Mouse (Mus musculus): ENCODE data around the gene Fam129b. TPM values are rescaled to one million over a fixed set of nuclear protein-coding genes. Genes with fewer than 3 reads are reported as not detected.
A peak's percentile ranks its signal among the peaks of the same experiment; 100 is the strongest.

Fam129b gene
- polyA plus RNA-seq, 1 experiment from 2014 or later = 56.2 TPM

GRCm38 (mm10) chr2:32927624-32928234 is 51.8 kb downstream of the Fam129b start:
- no peak; the same call in 1 of the 2 replicates for ATAC-seq (ENCODE audit: low FRiP score, low TSS enrichment)
- Histone ChIP-seq H3K27me3 (ENCODE audit: insufficient read depth, low read length) (no peaks in the 10 kb centered on the region), H3K27ac (ENCODE audit: low read length) (no peak overlapping the region), H3K9ac (replicated peaks; ENCODE audit: low read length) (no peak overlapping the region), H3K4me1 (ENCODE audit: insufficient read depth, low read length) (no peaks in the 10 kb centered on the region), H3K4me3 (ENCODE audit: low read length) (no peak overlapping the region), H3K9me3 (ENCODE audit: low read length) (no peaks in the 10 kb centered on the region), H3K36me3 (ENCODE audit: insufficient read depth, low read length) (peaks cover 23% of the 10 kb centered on the region), H3K4me2 (replicated peaks; ENCODE audit: low read depth, low read length) (no peak overlapping the region)
- WGBS = 71% methylated on average over 15 of the region's 15 CpGs

DNA sequence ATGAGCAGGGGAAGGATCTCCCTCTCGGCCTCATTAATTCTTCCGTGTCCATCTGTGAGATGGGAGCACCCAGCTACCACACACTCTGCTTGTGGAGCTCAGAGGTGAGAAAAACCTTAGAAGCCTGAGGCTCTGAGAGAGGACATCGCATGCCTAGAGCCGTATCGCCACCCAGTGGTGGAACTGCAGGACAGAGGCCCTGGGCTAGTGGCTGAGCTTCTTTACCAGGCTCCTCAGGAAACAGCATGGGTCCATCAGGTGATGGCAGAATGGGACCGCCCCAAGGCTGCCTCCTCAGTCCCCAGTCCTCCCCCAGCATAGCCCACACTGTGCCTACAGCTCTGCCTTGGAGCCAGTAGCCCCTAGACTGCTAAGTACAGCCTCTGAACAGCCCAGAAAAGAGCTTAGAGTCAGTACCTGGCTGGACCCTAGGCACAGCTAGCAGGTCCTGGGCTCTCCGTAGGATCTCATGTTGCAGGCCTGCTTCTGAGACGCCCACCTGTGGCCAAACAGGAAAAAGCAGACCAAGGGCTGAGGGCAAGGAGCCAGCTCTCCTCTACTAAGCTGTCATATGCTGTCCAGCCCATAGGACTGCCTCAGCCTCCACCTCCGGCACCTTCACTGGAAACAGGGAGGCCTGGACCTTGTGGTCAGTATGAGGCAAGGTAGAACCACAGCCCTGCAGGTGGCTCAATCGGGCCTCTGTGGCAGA is 52.5 kb downstream of the Fam129b start:
- H3K9ac ChIP-seq (replicated peaks; ENCODE audit: low read length) = no peak overlapping the region
- no peaks in the 10 kb centered on the region for H3K27me3 ChIP-seq (ENCODE audit: insufficient read depth, low read length)
- H3K4me3 ChIP-seq (ENCODE audit: low read length) = no peak overlapping the region
- H3K4me2 ChIP-seq (replicated peaks; ENCODE audit: low read depth, low read length) = no peak overlapping the region
- no peaks in the 10 kb centered on the region for H3K4me1 ChIP-seq (ENCODE audit: insufficient read depth, low read length)
- H3K27ac ChIP-seq (ENCODE audit: low read length) = no peak overlapping the region
- peak; percentile 77 for ATAC-seq (ENCODE audit: low FRiP score, low TSS enrichment)
- peaks cover 17% of the 10 kb centered on the region for H3K36me3 ChIP-seq (ENCODE audit: insufficient read depth, low read length)
- no peaks in the 10 kb centered on the region for H3K9me3 ChIP-seq (ENCODE audit: low read length)
- WGBS = 32% methylated on average over 10 of the region's 10 CpGs

DNA sequence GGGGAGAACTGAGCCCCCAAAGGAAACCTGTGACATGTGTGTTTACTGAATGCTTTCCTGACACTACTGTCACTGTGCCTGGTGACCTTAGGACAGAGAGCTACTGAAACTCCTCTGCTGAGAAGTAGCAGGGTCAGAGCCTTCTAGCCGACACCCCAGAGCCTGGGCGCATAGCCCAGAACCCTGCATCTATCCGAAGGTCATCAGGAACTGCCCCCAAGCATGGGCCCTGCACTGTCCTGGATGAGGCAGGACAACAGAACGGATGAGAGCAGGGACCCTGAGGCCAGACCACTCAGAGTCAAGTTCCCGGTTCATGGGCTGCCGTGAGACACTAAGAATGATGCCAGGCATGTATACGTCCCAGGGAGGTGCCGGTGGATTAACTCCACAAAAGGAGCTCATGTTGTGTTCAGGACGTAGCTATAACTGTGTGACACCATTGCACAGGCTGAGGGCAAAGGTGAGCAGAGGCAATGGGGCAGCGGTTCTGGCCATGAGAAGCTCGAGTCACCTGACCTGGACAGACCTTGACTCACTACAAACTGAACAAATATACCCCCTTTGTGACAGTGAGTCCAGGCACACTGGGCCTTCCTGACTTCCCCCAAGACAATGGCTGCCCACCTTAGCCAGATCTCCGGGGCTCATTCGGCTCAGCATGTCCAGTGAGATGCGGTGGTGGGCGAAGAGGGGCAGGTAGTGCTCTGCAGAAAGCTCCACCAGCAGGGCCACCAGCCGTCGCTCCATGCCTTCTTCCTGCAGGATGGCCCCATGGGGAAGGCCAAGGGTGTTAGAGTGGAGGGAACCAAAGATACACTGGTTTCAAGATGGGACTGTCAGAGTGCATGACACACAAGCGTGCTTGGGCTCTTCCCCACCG is 53.3 kb downstream of the Fam129b start:
- no peak overlapping the region for H3K27ac ChIP-seq (ENCODE audit: low read length)
- ATAC-seq (ENCODE audit: low FRiP score, low TSS enrichment) = peak; percentile 33; the same call in 1 of the 2 replicates
- no peaks in the 10 kb centered on the region for H3K27me3 ChIP-seq (ENCODE audit: insufficient read depth, low read length)
- H3K9me3 ChIP-seq (ENCODE audit: low read length) = no peaks in the 10 kb centered on the region
- H3K4me1 ChIP-seq (ENCODE audit: insufficient read depth, low read length) = no peaks in the 10 kb centered on the region
- peaks cover 9% of the 10 kb centered on the region for H3K36me3 ChIP-seq (ENCODE audit: insufficient read depth, low read length)
- no peak overlapping the region for H3K4me2 ChIP-seq (replicated peaks; ENCODE audit: low read depth, low read length)
- no peak overlapping the region for H3K9ac ChIP-seq (replicated peaks; ENCODE audit: low read length)
- 86% methylated on average over 19 of the region's 19 CpGs for WGBS
- H3K4me3 ChIP-seq (ENCODE audit: low read length) = no peak overlapping the region

- no peak for ATAC-seq (ENCODE audit: low FRiP score, low TSS enrichment)
- H3K4me3 ChIP-seq (ENCODE audit: low read length) = no peak overlapping the region
- H3K36me3 ChIP-seq (ENCODE audit: insufficient read depth, low read length) = peaks cover 8% of the 10 kb centered on the region; the same call in 1 of the 2 replicates
- no peaks in the 10 kb centered on the region for H3K4me1 ChIP-seq (ENCODE audit: insufficient read depth, low read length)
- no peak overlapping the region for H3K9ac ChIP-seq (replicated peaks; ENCODE audit: low read length)
- 78% methylated on average over 7 of the region's 7 CpGs for WGBS
- no peaks in the 10 kb centered on the region for H3K9me3 ChIP-seq (ENCODE audit: low read length)
- H3K4me2 ChIP-seq (replicated peaks; ENCODE audit: low read depth, low read length) = no peak overlapping the region
- H3K27ac ChIP-seq (ENCODE audit: low read length) = no peak overlapping the region
- H3K27me3 ChIP-seq (ENCODE audit: insufficient read depth, low read length) = no peaks in the 10 kb centered on the region
Measured at GRCm38 (mm10) chr2:32931730-32932129, 55.8 kb downstream of the Fam129b start.

- no peak overlapping the region for H3K4me3 ChIP-seq (ENCODE audit: low read length)
- no peak overlapping the region for H3K4me2 ChIP-seq (replicated peaks; ENCODE audit: low read depth, low read length)
- H3K27ac ChIP-seq (ENCODE audit: low read length) = no peak overlapping the region
- no peaks in the 10 kb centered on the region for H3K9me3 ChIP-seq (ENCODE audit: low read length)
- H3K36me3 ChIP-seq (ENCODE audit: insufficient read depth, low read length) = peaks cover 29% of the 10 kb centered on the region
- H3K4me1 ChIP-seq (ENCODE audit: insufficient read depth, low read length) = no peaks in the 10 kb centered on the region
- WGBS = 92% methylated on average over 5 of the region's 5 CpGs
- no peak overlapping the region for H3K9ac ChIP-seq (replicated peaks; ENCODE audit: low read length)
- no peaks in the 10 kb centered on the region for H3K27me3 ChIP-seq (ENCODE audit: insufficient read depth, low read length)
- no peak for ATAC-seq (ENCODE audit: low FRiP score, low TSS enrichment)
Measured at GRCm38 (mm10) chr2:32938741-32939140, 62.8 kb downstream of the Fam129b start.

- 68% methylated on average over 5 of the region's 5 CpGs for WGBS
- Histone ChIP-seq H3K4me3 (ENCODE audit: low read length) (no peak overlapping the region), H3K9ac (replicated peaks; ENCODE audit: low read length) (no peak overlapping the region), H3K4me2 (replicated peaks; ENCODE audit: low read depth, low read length) (no peak overlapping the region), H3K4me1 (ENCODE audit: insufficient read depth, low read length) (no peaks in the 10 kb centered on the region), H3K36me3 (ENCODE audit: insufficient read depth, low read length) (peaks cover 31% of the 10 kb centered on the region), H3K27ac (ENCODE audit: low read length) (no peak overlapping the region), H3K9me3 (ENCODE audit: low read length) (no peaks in the 10 kb centered on the region), H3K27me3 (ENCODE audit: insufficient read depth, low read length) (no peaks in the 10 kb centered on the region)
- ATAC-seq (ENCODE audit: low FRiP score, low TSS enrichment) = no peak
Measured at GRCm38 (mm10) chr2:32939418-32939817, 63.5 kb downstream of the Fam129b start.

GRCm38 (mm10) chr2:32940483-32940882 is 64.6 kb downstream of the Fam129b start:
- 94% methylated on average over 4 of the region's 4 CpGs for WGBS
- H3K27ac ChIP-seq (ENCODE audit: low read length) = no peak overlapping the region
- no peak for ATAC-seq (ENCODE audit: low FRiP score, low TSS enrichment)
- no peak overlapping the region for H3K4me3 ChIP-seq (ENCODE audit: low read length)
- no peaks in the 10 kb centered on the region for H3K9me3 ChIP-seq (ENCODE audit: low read length)
- no peak overlapping the region for H3K9ac ChIP-seq (replicated peaks; ENCODE audit: low read length)
- H3K36me3 ChIP-seq (ENCODE audit: insufficient read depth, low read length) = peaks cover 35% of the 10 kb centered on the region
- H3K4me2 ChIP-seq (replicated peaks; ENCODE audit: low read depth, low read length) = no peak overlapping the region
- no peaks in the 10 kb centered on the region for H3K27me3 ChIP-seq (ENCODE audit: insufficient read depth, low read length)
- no peaks in the 10 kb centered on the region for H3K4me1 ChIP-seq (ENCODE audit: insufficient read depth, low read length)

- WGBS = 79% methylated on average over 11 of the region's 11 CpGs
- no peak overlapping the region for H3K27ac ChIP-seq (ENCODE audit: low read length)
- H3K4me1 ChIP-seq (ENCODE audit: insufficient read depth, low read length) = no peaks in the 10 kb centered on the region
- no peak overlapping the region for H3K4me2 ChIP-seq (replicated peaks; ENCODE audit: low read depth, low read length)
- H3K4me3 ChIP-seq (ENCODE audit: low read length) = no peak overlapping the region
- no peaks in the 10 kb centered on the region for H3K27me3 ChIP-seq (ENCODE audit: insufficient read depth, low read length)
- ATAC-seq (ENCODE audit: low FRiP score, low TSS enrichment) = no peak
- H3K9ac ChIP-seq (replicated peaks; ENCODE audit: low read length) = no peak overlapping the region
- H3K9me3 ChIP-seq (ENCODE audit: low read length) = no peaks in the 10 kb centered on the region
- peaks cover 22% of the 10 kb centered on the region for H3K36me3 ChIP-seq (ENCODE audit: insufficient read depth, low read length)
Measured at GRCm38 (mm10) chr2:32947454-32947853, 71.5 kb downstream of the Fam129b start.

DNA sequence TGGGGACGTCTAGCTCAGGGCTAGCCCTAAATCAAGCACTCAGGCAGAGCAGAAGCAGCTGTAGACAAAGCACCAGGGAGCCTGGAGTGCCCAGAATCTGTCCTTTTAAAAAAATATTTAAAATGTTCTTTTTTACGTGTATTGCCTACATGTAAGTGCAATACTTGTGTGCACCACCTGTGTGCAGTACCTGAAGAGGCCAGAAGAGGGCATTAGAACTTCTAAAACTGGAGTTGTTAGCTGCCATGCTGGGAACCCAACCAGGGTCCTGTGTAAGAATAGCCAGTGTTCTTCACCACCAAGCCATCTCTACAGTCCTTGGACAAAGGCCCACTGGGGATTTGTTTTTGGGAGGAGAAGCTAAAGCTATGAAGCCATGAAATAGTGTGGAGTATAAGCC is 78.7 kb downstream of the Fam129b start:
- no peak overlapping the region for H3K4me2 ChIP-seq (replicated peaks; ENCODE audit: low read depth, low read length)
- H3K9me3 ChIP-seq (ENCODE audit: low read length) = peaks cover 6% of the 10 kb centered on the region
- H3K9ac ChIP-seq (replicated peaks; ENCODE audit: low read length) = no peak overlapping the region
- 90% methylated on average over 2 of the region's 2 CpGs for WGBS
- H3K4me3 ChIP-seq (ENCODE audit: low read length) = no peak overlapping the region
- H3K36me3 ChIP-seq (ENCODE audit: insufficient read depth, low read length) = peaks cover 28% of the 10 kb centered on the region
- H3K4me1 ChIP-seq (ENCODE audit: insufficient read depth, low read length) = no peaks in the 10 kb centered on the region; the same call in 1 of the 2 replicates
- no peak for ATAC-seq (ENCODE audit: low FRiP score, low TSS enrichment)
- no peaks in the 10 kb centered on the region for H3K27me3 ChIP-seq (ENCODE audit: insufficient read depth, low read length)
- no peak overlapping the region for H3K27ac ChIP-seq (ENCODE audit: low read length)

All from kidney, embryonic 16.5 days (tissue).